Mouse (Mus musculus) ES-Bruce4 (cell line): Measurements from ENCODE around the gene Asb6. TPM values are rescaled to one million over a fixed set of nuclear protein-coding genes. Genes with fewer than 3 reads are reported as not detected.

Experiments
- H3K27ac ChIP-seq: 2 replicates; pipeline ENCODE4 v1.5.1; 2012; ENCODE audit warnings: low read length, inconsistent platforms; ENCODE audit not compliant: insufficient read depth
- H3K27me3 ChIP-seq: 2 replicates; pipeline ENCODE4 v1.6.1; 2012; ENCODE audit warnings: mild to moderate bottlenecking, low read length, inconsistent platforms; ENCODE audit not compliant: control insufficient read depth, poor library complexity, insufficient read depth, severe bottlenecking
- H3K36me3 ChIP-seq: 2 replicates; pipeline ENCODE4 v1.6.1; 2012; ENCODE audit warnings: inconsistent platforms, mild to moderate bottlenecking, low read length, moderate library complexity; ENCODE audit not compliant: control insufficient read depth, poor library complexity, insufficient read depth, severe bottlenecking
- H3K4me1 ChIP-seq: one replicate; pipeline ENCODE4 v1.8.1; 2011; ENCODE audit warnings: low read length; ENCODE audit not compliant: control insufficient read depth, insufficient read depth
- H3K4me3 ChIP-seq: 2 replicates; pipeline ENCODE4 v1.5.1; 2011; ENCODE audit warnings: low read depth, mild to moderate bottlenecking, low read length
- H3K9ac ChIP-seq: 2 replicates; pipeline ENCODE4 v1.6.1; 2012; ENCODE audit warnings: low read depth, mild to moderate bottlenecking, inconsistent platforms; ENCODE audit not compliant: poor library complexity, severe bottlenecking
- H3K9me3 ChIP-seq: replicated peaks from 2 replicates; pipeline ENCODE4 v1.6.1; 2012; ENCODE audit warnings: mild to moderate bottlenecking, low read length, inconsistent platforms; ENCODE audit not compliant: control insufficient read depth, poor library complexity, insufficient read depth, severe bottlenecking
- CTCF ChIP-seq: IDR thresholded peaks from one replicate; pipeline ENCODE4 v1.8.1; 2011; ENCODE audit warnings: low read depth, low read length
- EP300 ChIP-seq: IDR thresholded peaks from 2 replicates; pipeline ENCODE4 v1.6.1; 2011; ENCODE audit warnings: low read depth, low read length; ENCODE audit not compliant: insufficient read depth
- POLR2A ChIP-seq: IDR thresholded peaks from one replicate; pipeline ENCODE4 v1.8.1; 2011; ENCODE audit warnings: low read length; ENCODE audit not compliant: insufficient read depth
- polyA plus RNA-seq: library from polyadenylated mRNA; stranded (reverse); fragments of >200 nt; gene quantifications from 2 replicates; pipeline ENCODE4 v1.2.4, GENCODE M21; 2011; ENCODE audit warnings: low read depth; ENCODE audit not compliant: missing spikeins, insufficient read depth, insufficient read length

Gene Asb6
- polyA plus RNA-seq, 1 experiment = 18.4 TPM

DNA sequence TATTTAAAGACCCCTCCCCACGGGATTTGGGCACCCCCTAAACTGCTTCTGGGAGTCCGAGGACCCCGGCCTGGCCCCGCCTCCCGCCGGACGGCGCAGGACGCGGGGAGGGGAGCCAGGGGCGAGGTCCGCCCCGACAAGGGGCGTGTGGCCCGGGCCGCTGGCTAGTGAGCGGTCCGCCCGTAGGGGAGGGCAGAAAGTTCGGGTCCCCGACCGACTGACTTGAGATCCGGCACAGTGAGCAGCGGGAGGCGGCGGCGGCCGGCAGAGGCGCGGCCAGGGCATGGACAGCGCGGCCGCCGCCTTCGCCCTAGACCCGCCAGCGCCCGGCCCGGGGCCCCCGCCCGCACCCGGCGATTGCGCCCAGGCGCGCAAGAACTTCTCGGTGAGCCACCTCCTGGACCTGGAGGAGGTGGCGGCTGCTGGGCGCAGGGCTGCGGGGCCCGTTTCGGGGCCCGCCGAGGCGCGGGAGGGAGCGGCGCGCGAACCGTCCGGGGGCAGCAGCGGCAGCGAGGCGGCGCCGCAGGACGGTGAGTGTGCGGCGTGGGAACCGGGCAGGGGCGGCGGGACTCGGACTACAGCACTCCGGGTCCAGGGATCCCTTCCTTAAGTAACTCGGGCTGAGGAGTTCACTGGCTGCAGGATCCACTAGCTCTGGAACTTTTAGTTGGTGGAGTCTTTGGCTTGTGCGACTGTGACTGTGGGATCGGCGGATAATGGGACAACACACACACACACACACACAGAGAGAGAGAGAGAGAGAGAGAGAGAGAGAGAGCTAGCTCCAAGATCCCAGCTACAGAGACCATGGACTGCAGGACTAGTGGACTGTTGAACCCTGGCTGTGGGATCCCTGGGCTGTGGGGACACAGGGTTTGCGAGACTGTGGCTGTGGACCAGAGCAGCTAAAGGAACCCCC lies 15.3 kb upstream of the Asb6 start:
- peaks cover 4% of the 10 kb centered on the region for H3K4me1 ChIP-seq

DNA sequence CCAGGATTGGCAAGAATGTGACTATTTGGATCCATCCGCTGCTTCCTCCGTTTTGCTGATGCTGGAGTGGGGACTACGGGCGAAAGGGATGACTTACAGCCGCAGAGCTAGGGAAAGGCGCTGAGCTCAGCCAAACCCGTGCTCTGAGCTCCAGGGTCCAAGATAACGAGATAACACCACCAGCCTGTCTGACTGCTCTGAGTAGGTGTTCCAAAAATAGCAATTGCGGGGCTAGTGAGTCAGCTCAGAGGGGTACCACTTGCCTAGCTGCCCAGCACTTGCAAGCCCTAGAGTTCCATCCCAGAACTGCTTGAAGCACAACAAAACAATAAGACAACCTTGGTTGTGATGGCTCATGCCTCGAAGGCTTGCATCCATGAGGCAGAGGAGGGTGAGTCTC lies 12.5 kb upstream of the Asb6 start:
- no peaks in the 10 kb centered on the region for H3K36me3 ChIP-seq
- peaks cover 9% of the 10 kb centered on the region for H3K27me3 ChIP-seq
- TF ChIP-seq EP300 (no peak), POLR2A (no peak)
- no peak overlapping the region for H3K4me3 ChIP-seq
- H3K4me1 ChIP-seq = peaks cover 4% of the 10 kb centered on the region
- H3K9me3 ChIP-seq = no peaks in the 10 kb centered on the region
- H3K27ac ChIP-seq = no peak overlapping the region
- no peak overlapping the region for H3K9ac ChIP-seq

More for the DNA sequence above, 15.3 kb upstream of the Asb6 start:
- Histone ChIP-seq H3K9ac (peak overlapping the region; percentile 89), H3K27ac (no peak overlapping the region), H3K27me3 (peaks cover 9% of the 10 kb centered on the region), H3K36me3 (no peaks in the 10 kb centered on the region), H3K9me3 (no peaks in the 10 kb centered on the region), H3K4me3 (peak overlapping the region; percentile 82)
- no peak for TF ChIP-seq CTCF
- TF ChIP-seq POLR2A = no peak
- TF ChIP-seq EP300 = no peak

DNA sequence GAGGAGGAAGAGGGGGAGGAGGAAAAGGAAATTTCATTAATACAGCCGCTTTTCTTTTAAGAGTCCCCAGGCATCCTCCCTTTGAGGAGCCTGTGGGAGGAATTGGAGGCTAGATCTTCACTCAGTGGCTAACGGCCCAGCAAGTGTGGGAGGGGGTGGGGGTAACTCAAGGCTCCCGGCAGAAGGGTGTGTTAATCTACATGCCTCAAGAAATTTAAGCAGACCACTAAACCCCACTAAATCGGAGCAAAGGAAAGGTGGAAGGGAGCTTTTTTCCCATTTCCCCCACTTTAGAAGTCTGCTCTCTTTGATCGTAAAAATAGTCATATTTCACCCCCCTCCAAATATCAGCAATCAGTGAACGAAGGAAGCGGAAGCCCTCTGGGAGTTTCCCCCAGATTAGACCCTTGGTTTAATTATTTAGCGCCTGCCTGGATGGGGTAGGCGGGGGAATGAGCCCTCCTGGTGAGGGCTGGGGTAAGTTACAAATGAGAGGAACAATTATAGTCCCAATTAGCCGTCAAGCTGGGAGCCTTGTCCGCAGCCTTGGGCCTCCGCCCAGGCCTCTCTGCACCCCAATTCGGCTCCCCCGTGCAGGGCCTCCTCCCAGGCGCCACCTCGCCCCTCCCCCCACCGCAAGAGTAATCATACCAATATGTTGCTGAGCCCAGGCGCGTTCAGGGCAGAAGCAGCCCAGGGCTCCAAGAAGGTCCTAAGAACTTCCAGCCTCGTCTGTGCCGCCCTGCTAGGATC lies 6.3 kb upstream of the Asb6 start:
- no peaks in the 10 kb centered on the region for H3K9me3 ChIP-seq
- peaks cover 2% of the 10 kb centered on the region for H3K4me1 ChIP-seq
- no peak overlapping the region for H3K9ac ChIP-seq
- H3K36me3 ChIP-seq = no peaks in the 10 kb centered on the region
- no peak for TF ChIP-seq CTCF
- TF ChIP-seq POLR2A = no peak
- TF ChIP-seq EP300 = no peak
- no peak overlapping the region for H3K4me3 ChIP-seq
- H3K27ac ChIP-seq = no peak overlapping the region
- H3K27me3 ChIP-seq = no peaks in the 10 kb centered on the region

DNA sequence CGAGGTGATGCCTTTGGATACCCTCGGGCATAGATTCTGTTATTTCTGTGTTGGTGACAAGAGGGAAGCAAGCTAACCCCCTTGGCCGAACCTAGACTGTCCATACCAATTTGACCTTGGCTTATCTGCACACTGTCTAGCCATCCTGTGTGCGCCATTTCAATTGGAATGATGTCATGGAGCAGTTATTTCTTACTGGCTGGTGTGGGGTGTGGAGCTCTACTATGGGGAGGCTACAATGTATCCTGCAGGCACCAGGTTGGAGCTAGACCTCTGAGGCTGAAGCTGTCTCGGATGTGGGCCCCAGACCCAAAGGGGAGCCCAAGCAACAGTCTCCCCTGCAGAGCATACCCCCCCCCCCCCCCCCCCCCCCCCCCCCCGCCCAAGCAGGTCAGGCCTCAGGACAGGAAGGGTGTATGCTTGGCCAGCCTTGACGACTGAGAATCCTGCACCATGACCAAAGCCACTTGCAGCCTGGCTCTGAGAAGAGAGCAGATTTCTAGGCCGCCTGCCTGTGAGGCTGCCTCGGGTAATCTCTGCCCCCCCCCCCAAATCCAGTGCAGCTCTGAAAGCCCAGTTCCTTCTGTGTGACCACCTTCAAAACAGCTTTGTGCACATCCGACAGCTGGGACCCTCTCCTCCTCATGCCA lies 4.4 kb upstream of the Asb6 start, which contains the start of gene Prrx2:
Prrx2 (plus strand) TSS at position 600 of the 650 bp plus-strand sequence.
- Histone ChIP-seq H3K27me3 (no peaks in the 10 kb centered on the region), H3K4me3 (no peak within 1 kb of the TSS), H3K9me3 (no peaks in the 10 kb centered on the region), H3K27ac (no peak within 1 kb of the TSS), H3K4me1 (peaks cover 2% of the 10 kb centered on the region), H3K9ac (no peak within 1 kb of the TSS), H3K36me3 (no peaks in the 10 kb centered on the region)
- no peak for TF ChIP-seq EP300
- TF ChIP-seq POLR2A = no peak
- no peak for TF ChIP-seq CTCF

DNA sequence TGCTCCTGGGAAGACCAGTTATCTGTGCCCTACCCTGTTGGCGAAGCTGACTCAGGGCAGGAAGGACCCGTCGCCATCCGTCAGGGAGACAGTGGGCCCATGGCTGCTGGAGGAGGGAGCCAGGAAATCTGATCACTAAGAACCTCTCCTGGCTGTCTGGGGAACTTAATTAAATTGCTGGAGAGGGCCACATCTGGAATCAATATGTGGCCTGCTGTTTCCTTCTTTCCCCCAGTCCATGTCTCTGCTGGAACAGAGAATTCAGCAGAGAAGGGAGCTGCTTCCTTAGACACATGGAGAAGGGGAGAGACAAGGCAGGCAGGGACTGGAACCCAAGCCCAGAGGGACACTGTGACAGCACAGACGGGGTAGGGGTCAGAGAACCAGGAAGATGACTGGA lies 3.5 kb upstream of the Asb6 start:
- Histone ChIP-seq H3K9me3 (no peaks in the 10 kb centered on the region), H3K4me3 (no peak overlapping the region), H3K27me3 (no peaks in the 10 kb centered on the region), H3K9ac (no peak overlapping the region), H3K36me3 (no peaks in the 10 kb centered on the region), H3K27ac (no peak overlapping the region), H3K4me1 (peaks cover 2% of the 10 kb centered on the region)
- TF ChIP-seq EP300 (no peak), POLR2A (no peak), CTCF (no peak)
